Mouse (Mus musculus): Measurements from ENCODE around the gene Iltifb. TPM values are rescaled to one million over a fixed set of nuclear protein-coding genes. Genes with fewer than 3 reads are reported as not detected.

Iltifb gene
- total RNA-seq (2023) = not detected

GRCm38 (mm10) chr10:118294938-118295337, at the start of gene Iltifb:
Gene Iltifb, minus strand, starts transcription at chr10:118295038.

DNA sequence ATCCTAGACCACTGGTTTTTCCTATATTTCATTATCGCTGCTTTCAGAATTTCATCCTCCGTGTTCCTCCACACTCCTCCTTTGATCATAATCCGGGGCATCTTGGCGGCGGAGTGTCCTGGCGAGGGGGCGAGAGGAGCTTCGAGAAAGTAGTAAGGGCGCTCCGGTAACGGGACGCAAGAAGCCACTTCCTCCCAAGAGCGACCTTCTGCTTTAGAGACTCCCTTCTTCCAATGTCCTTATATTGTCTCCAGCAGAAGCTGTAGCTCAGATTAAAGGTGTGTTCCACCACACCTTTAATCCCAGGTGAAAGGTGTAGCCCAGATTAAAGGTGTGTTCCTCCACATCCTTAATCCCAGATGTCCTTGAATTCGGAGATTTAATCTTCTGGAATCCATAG, 48.3 kb upstream of the Iltifb start, which contains the start of gene Gm9046:
Gene Gm9046, minus strand, starts transcription at position 101 of the 400 bp plus-strand sequence.

GRCm38 (mm10) chr10:118337731-118338130, 42.9 kb upstream of the Iltifb start, which contains the start of gene Gm9045:
Gene Gm9045, minus strand, starts transcription at chr10:118337831.

DNA sequence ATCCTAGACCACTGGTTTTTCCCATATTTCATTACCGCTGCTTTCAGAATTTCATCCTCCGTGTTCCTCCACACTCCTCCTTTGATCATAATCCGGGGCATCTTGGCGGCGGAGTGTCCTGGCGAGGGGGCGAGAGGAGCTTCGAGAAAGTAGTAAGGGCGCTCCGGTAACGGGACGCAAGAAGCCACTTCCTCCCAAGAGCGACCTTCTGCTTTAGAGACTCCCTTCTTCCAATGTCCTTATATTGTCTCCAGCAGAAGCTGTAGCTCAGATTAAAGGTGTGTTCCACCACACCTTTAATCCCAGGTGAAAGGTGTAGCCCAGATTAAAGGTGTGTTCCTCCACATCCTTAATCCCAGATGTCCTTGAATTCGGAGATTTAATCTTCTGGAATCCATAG, 37.5 kb upstream of the Iltifb start, which contains the start of gene Gm9044:
Gene Gm9044, minus strand, starts transcription at position 101 of the 400 bp plus-strand sequence.

DNA sequence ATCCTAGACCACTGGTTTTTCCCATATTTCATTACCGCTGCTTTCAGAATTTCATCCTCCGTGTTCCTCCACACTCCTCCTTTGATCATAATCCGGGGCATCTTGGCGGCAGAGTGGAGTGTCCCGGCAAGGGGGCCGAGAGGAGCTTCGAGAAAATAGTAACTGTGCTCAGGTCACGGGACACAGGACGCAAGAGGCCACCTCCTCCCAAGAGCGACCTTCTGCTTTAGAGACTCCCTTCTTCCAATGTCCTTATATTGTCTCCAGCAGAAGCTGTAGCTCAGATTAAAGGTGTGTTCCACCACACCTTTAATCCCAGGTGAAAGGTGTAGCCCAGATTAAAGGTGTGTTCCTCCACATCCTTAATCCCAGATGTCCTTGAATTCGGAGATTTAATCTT, 32.0 kb upstream of the Iltifb start, which contains the start of gene Gm9040:
Gene Gm9040, minus strand, starts transcription at position 101 of the 400 bp plus-strand sequence.

GRCm38 (mm10) chr10:118258388-118258787, 36.5 kb downstream of the Iltifb start, which contains the start of gene Gm32802:
Gene Gm32802, plus strand, starts transcription at chr10:118258688.

DNA sequence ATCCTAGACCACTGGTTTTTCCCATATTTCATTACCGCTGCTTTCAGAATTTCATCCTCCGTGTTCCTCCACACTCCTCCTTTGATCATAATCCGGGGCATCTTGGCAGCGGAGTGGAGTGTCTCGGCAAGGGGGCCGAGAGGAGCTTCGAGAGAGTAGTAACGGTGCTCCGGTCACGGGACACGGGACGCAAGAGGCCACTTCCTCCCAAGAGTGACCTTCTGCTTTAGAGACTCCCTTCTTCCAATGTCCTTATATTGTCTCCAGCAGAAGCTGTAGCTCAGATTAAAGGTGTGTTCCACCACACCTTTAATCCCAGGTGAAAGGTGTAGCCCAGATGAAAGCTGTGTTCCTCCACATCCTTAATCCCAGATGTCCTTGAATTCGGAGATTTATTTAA, 54.2 kb downstream of the Iltifb start, which contains the start of gene Gm32717:
Gene Gm32717, minus strand, starts transcription at position 101 of the 400 bp plus-strand sequence.

Other genes starting within 250 kb of the Iltifb start
- gene Mdm1, start 153.2 kb downstream of the Iltifb start, total RNA-seq (2023) = 7.3 TPM
- gene Il22, start 90.1 kb downstream of the Iltifb start, total RNA-seq (2023) = not detected
- 1.1 TPM for gene Gm32717, start 54.3 kb downstream of the Iltifb start, total RNA-seq (2023)
- 1.1 TPM for gene Gm32802, start 36.4 kb downstream of the Iltifb start, total RNA-seq (2023)
- gene Gm9040, start 31.9 kb upstream of the Iltifb start, total RNA-seq (2023) = not detected
- not detected for gene Gm9044, start 37.4 kb upstream of the Iltifb start, total RNA-seq (2023)
- not detected for gene Gm9045, start 42.8 kb upstream of the Iltifb start, total RNA-seq (2023)
- not detected for gene Gm9046, start 48.2 kb upstream of the Iltifb start, total RNA-seq (2023)
- not detected for gene Gm9048, start 53.6 kb upstream of the Iltifb start, total RNA-seq (2023)
- gene Gm9049, start 59.1 kb upstream of the Iltifb start, total RNA-seq (2023) = not detected
- 4.9 TPM for gene Ifng, start 146.0 kb upstream of the Iltifb start, total RNA-seq (2023)